Mouse (Mus musculus): ENCODE results near the gene Chac2.

- TF ChIP-seq CTCF (conservative IDR thresholded peaks at IDR 0.05; ENCODE audit: low read length) (no peak), POU5F1 (IDR thresholded peaks at IDR 0.05; ENCODE audit: borderline replicate concordance, low read length) (no peak), NANOG (IDR thresholded peaks at IDR 0.05; ENCODE audit: borderline replicate concordance, low read length) (no peak)
These were observed 31.8 kb downstream of the Chac2 start, which contains the start of gene Erlec1 for GRCm38 (mm10) chr11:30954279-30954725.
